Mouse (Mus musculus) testis, adult 2 months (tissue): ENCODE results near the gene Myh9. TPM values are rescaled to one million over a fixed set of nuclear protein-coding genes. Genes with fewer than 3 reads are reported as not detected.

Experiments used
- H3K27ac ChIP-seq: fragments of 200-500 bp; 2 replicates; pipeline ENCODE4 v1.5.1; 2012; ENCODE audit warnings: low read depth, low read length; ENCODE audit not compliant: control insufficient read depth, insufficient read depth
- H3K27me3 ChIP-seq: fragments of 200-500 bp; 2 replicates; pipeline ENCODE4 v1.6.1; 2012; ENCODE audit warnings: mild to moderate bottlenecking, low read length, moderate library complexity; ENCODE audit not compliant: control insufficient read depth, insufficient read depth
- H3K36me3 ChIP-seq: fragments of 200-500 bp; 2 replicates; pipeline ENCODE4 v1.6.1; 2012; ENCODE audit warnings: mild to moderate bottlenecking, low read length; ENCODE audit not compliant: control insufficient read depth, insufficient read depth
- H3K4me1 ChIP-seq: fragments of 200-500 bp; 2 replicates; pipeline ENCODE4 v1.6.1; 2012; ENCODE audit warnings: low read length; ENCODE audit not compliant: control insufficient read depth, insufficient read depth
- H3K4me3 ChIP-seq: fragments of 200-500 bp; 2 replicates; pipeline ENCODE4 v1.5.1; 2012; ENCODE audit warnings: low read depth, mild to moderate bottlenecking, low read length, moderate library complexity, mixed read lengths; ENCODE audit not compliant: control insufficient read depth
- CTCF ChIP-seq: fragments of 200-500 bp; IDR thresholded peaks from 2 replicates; pipeline ENCODE4 v1.5.1; 2012; ENCODE audit warnings: low read depth, mild to moderate bottlenecking, inconsistent platforms, low read length, moderate library complexity; ENCODE audit not compliant: control insufficient read depth, insufficient read depth, insufficient replicate concordance
- POLR2A ChIP-seq: fragments of 200-500 bp; IDR thresholded peaks from 2 replicates; pipeline ENCODE4 v1.6.1; 2012; ENCODE audit warnings: low read depth, mild to moderate bottlenecking, inconsistent platforms, low read length, moderate library complexity; ENCODE audit not compliant: control insufficient read depth
- polyA plus RNA-seq: library from polyadenylated mRNA; depleted of rRNA; stranded (reverse); fragments of >200 nt; gene quantifications from 2 replicates; pipeline ENCODE4 v1.2.3, GENCODE M21; 2012

Gene Myh9
- polyA plus RNA-seq, 1 experiment: 4.5 TPM

DNA sequence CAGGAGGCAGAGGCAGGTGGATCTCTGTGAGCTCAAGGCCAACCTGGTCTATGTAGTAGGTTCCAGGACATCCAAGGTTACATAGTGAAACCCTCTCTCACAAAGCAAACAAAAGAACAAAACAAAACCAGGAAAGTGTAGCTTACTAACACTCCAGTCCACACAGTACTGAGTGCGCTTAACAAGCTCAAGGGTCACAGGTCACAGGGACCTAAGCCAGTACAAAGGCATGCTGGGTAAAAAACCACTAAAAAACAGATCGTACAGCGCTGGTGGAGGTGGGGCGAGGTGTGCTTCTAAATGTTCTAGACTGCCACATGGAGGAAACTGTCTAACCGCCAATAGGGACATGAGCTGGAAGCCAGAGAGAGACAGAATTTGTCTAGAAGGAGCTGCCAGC lies 71.6 kb downstream of the Myh9 start:
- H3K27me3 ChIP-seq: no peaks in the 10 kb centered on the region
- TF ChIP-seq CTCF (no peak), POLR2A (no peak)
- no peaks in the 10 kb centered on the region for H3K36me3 ChIP-seq
- no peak overlapping the region for H3K4me3 ChIP-seq
- no peaks in the 10 kb centered on the region for H3K4me1 ChIP-seq
- no peak overlapping the region for H3K27ac ChIP-seq

DNA sequence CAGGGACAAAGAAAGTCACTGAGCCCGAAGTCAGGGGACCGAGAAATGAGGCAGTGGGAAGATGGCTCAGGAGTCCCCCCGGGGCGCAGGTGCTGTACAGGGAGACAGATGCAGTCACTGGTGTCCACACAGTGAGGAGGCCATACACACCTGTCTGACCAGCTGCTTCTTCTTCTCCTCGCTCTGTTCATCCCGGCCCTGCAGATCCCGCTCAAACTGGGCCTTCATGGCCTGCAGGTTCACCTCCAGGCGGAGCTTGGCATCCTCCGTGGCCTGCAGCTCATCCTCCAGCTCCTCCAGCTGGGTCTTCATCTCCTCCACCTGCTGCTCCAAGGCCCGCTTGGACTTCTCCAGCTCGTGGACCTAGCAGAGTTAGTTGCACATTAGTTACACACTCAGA lies 75.0 kb downstream of the Myh9 start:
- Histone ChIP-seq H3K36me3 (no peaks in the 10 kb centered on the region), H3K27ac (no peak overlapping the region), H3K4me3 (no peak overlapping the region), H3K27me3 (no peaks in the 10 kb centered on the region), H3K4me1 (peaks cover 3% of the 10 kb centered on the region; the same call in 1 of the 2 replicates)
- TF ChIP-seq CTCF: no peak
- TF ChIP-seq POLR2A: no peak

DNA sequence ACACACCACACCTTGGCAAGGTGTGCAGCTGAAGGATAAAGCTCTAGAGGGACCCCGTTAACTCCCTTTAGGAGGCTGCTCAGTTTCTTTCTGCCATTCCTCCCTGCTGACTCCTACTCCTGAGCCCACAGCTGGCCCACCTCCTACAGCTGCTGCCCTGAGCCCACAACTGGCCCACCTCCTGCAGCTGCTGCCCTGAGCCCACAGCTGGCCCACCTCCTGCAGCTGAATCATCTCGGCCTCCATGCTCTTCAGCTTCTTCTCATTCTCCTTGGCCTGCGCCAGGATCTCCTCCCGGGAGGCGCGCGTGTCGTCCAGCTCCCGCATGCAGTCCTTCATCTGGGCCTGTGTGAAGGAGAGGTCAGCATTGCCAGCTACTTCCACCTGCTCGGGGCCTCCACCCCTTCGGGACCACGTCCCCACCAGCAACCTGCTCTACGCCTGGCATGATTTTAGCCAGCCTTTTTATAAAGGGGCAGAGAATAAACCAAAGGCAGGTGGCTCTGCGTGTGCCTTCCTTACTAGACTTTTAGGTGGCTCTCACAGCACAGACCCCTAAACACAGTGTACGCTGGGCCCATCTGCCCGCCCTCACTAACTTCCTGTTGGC lies 76.4 kb downstream of the Myh9 start:
- TF ChIP-seq CTCF: no peak
- no peak for TF ChIP-seq POLR2A
- Histone ChIP-seq H3K27ac (peak overlapping the region; percentile 14; the same call in 1 of the 2 replicates), H3K4me3 (no peak overlapping the region), H3K4me1 (peaks cover 3% of the 10 kb centered on the region; the same call in 1 of the 2 replicates), H3K36me3 (no peaks in the 10 kb centered on the region), H3K27me3 (no peaks in the 10 kb centered on the region)

DNA sequence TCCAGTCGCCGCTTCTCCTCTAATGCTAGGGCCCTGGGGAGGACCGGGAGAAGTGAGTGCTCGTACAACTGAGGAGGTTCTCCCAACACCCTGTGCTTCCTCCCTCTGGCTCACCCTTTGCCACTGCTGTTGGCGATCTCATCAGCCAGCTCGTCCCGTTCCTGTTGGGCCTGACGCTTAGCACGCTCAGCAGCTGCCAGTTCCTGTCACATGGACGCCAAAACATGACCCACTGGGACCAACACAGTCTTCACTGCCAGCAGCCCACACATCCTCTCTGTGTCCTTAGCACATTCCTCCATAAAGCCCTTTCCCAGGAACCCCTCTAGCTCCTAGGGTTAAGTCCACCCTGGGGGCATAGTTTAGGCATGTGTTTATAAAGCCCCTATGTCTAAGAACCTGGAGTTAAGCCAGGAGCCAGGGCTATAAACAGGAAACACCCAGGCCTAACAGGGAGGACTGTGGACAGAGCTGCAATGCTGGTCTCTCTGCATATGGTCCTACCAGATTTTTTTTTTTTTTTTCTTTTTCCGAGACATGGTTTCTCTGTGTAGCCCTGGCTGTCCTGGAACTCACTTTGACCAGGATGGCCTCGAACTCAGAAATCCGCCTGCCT lies 77.5 kb downstream of the Myh9 start:
- Histone ChIP-seq H3K27ac (peak overlapping the region; percentile 63), H3K27me3 (no peaks in the 10 kb centered on the region), H3K36me3 (no peaks in the 10 kb centered on the region), H3K4me3 (no peak overlapping the region), H3K4me1 (peaks cover 3% of the 10 kb centered on the region; the same call in 1 of the 2 replicates)
- TF ChIP-seq POLR2A (peak; percentile 20; the same call in 1 of the 2 replicates), CTCF (no peak)

DNA sequence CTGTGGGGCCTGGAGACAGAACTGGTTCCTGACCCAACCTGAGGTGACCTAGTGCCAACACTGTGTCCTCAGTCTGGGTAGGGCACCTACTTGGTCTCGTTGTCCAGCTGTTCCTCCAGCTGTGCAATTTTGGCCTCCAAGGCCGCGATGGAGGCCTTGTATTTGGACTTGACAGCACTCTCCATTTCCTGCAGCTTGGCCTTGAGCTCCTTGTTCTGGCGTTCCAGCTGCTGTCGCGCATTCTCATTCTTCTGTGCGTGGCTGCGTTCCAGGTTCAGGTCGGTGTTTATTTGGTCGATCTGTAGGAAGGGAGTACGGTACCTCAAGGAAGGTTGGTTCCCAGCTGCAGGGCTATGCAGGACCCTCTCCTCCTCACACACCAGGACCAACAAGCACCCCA lies 78.3 kb downstream of the Myh9 start:
- Histone ChIP-seq H3K27ac (peak overlapping the region; percentile 63), H3K4me3 (no peak overlapping the region), H3K27me3 (no peaks in the 10 kb centered on the region), H3K36me3 (no peaks in the 10 kb centered on the region), H3K4me1 (peaks cover 3% of the 10 kb centered on the region; the same call in 1 of the 2 replicates)
- TF ChIP-seq POLR2A: no peak
- TF ChIP-seq CTCF: no peak

DNA sequence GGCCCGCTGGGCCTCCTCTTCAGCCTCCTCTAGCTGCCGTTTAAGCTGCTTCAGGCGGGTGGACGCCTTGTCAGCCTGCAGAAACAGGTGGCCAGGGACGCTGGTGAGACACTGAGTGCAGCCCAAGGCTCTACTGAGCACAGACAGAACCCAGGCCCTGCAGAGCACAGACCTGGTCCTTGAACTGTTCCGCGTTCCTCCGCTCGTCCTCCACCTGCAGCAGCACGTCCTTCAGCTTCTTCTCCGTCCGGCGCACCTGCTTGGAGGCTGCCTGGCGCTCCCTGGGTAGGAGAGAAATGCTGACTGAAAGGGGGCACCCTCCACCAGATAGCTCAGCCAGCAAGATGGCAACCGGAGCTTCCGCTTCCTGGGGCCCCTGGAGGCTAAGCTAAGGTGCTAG lies 78.9 kb downstream of the Myh9 start:
- no peaks in the 10 kb centered on the region for H3K36me3 ChIP-seq
- TF ChIP-seq CTCF (no peak), POLR2A (no peak)
- peaks cover 3% of the 10 kb centered on the region; the same call in 1 of the 2 replicates for H3K4me1 ChIP-seq
- H3K4me3 ChIP-seq: no peak overlapping the region
- H3K27me3 ChIP-seq: no peaks in the 10 kb centered on the region
- peak overlapping the region; percentile 63 for H3K27ac ChIP-seq

DNA sequence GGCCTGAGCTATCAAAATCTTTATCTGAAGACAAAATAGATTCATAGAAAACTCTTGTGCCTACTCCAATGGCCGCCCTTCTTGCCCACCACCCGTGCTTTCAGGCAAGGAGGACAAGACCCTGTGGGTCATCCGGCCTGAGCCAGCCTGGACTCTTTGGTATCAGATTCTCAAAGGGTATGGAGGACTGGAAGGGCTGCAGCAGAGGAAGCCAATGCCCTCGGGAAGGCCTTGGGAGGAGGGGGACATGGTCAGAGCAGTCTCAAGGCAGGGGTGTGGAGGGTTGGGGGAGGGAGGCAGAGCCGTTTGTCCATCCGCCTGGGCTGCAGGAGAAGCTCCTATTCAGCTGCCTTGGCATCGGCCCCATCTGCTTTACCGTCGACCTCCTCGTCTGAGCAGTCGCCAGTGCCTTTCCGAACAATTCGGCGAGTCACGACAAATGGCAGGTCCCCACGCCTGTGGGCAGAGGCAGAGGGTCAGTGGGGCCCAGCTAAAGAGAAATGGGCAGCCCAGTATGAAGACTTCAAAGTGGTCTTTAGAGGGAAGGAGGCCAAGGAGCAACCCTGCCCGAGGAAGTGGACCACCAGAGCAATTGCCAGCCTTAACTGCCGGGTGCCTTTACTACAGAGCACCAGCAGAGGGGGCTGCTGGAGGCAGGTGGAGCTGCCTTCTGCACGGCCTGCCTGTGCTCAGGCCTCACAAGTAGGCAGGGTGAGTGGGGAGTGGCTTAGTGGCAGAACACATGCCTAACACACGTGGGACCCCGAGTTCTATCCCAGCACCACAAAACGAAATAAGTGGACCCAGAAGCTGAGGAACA lies 80.2 kb downstream of the Myh9 start:
- Histone ChIP-seq H3K36me3 (no peaks in the 10 kb centered on the region), H3K4me3 (no peak overlapping the region), H3K27ac (no peak overlapping the region), H3K4me1 (peaks cover 3% of the 10 kb centered on the region; the same call in 1 of the 2 replicates), H3K27me3 (no peaks in the 10 kb centered on the region)
- TF ChIP-seq POLR2A (no peak), CTCF (peak; percentile 58; the same call in 1 of the 2 replicates)
